Mouse (Mus musculus) right cerebral cortex, postnatal 36 days (tissue): ENCODE results near the gene Ap4e1.

Source experiments
- DNase-seq, 2 experiments: peaks; one replicate each; pipeline ENCODE4 v3.0.0; 2022; ENCODE audit warnings: low spot score in 2 of 2, mixed read lengths in 1 of 2

The Ap4e1 gene

GRCm38 (mm10) chr2:127008469-127008998 lies at the start of gene Ap4e1:
Gene Ap4e1, plus strand, starts transcription at chr2:127008717.
- DNase-seq = peak; percentile 83 to 87

- DNase-seq = no peak
Measured at GRCm38 (mm10) chr2:126961696-126962095, 46.8 kb upstream of the Ap4e1 start.

GRCm38 (mm10) chr2:126977428-126977827 lies 31.1 kb upstream of the Ap4e1 start:
- DNase-seq = no peak

- DNase-seq = no peak
Measured at GRCm38 (mm10) chr2:126983221-126983620, 25.3 kb upstream of the Ap4e1 start.

GRCm38 (mm10) chr2:126989919-126990318 lies 18.6 kb upstream of the Ap4e1 start:
- DNase-seq = no peak

- DNase-seq = no peak
Measured at GRCm38 (mm10) chr2:126992742-126993141, 15.8 kb upstream of the Ap4e1 start.

- DNase-seq = no peak
Measured at GRCm38 (mm10) chr2:126994384-126995166, 13.9 kb upstream of the Ap4e1 start.

- DNase-seq = peak in 1 of 2 experiments; percentile 16
Measured at GRCm38 (mm10) chr2:126996737-126997136, 11.8 kb upstream of the Ap4e1 start.

- no peak for DNase-seq
Measured at GRCm38 (mm10) chr2:126998219-126998618, 10.3 kb upstream of the Ap4e1 start.

GRCm38 (mm10) chr2:127000406-127001324 lies 7.9 kb upstream of the Ap4e1 start:
- no peak for DNase-seq

GRCm38 (mm10) chr2:127004046-127004445 lies 4.5 kb upstream of the Ap4e1 start:
- no peak for DNase-seq

- no peak for DNase-seq
Measured at GRCm38 (mm10) chr2:127006634-127007370, 1.7 kb upstream of the Ap4e1 start.

GRCm38 (mm10) chr2:127007509-127007908 lies 1.0 kb upstream of the Ap4e1 start:
- no peak for DNase-seq

- DNase-seq = peak; percentile 60 to 66
Measured at GRCm38 (mm10) chr2:127035006-127035605, 26.6 kb downstream of the Ap4e1 start.

- DNase-seq = no peak
Measured at GRCm38 (mm10) chr2:127037299-127037698, 28.8 kb downstream of the Ap4e1 start.

- no peak for DNase-seq
Measured at GRCm38 (mm10) chr2:127061471-127061870, 53.0 kb downstream of the Ap4e1 start.

- DNase-seq = no peak
Measured at GRCm38 (mm10) chr2:127068806-127069205, 60.3 kb downstream of the Ap4e1 start.

GRCm38 (mm10) chr2:127069781-127070434 lies 61.4 kb downstream of the Ap4e1 start:
- no peak for DNase-seq

GRCm38 (mm10) chr2:127070435-127070841 lies 61.9 kb downstream of the Ap4e1 start, which contains the start of gene Blvra:
Gene Blvra, plus strand, starts transcription at chr2:127070665.
- peak; percentile 78 to 87 for DNase-seq

- DNase-seq = no peak
Measured at GRCm38 (mm10) chr2:127070879-127071278, 62.4 kb downstream of the Ap4e1 start.

GRCm38 (mm10) chr2:127074116-127074515 lies 65.6 kb downstream of the Ap4e1 start:
- DNase-seq = no peak
